Mouse (Mus musculus) bone marrow macrophage, adult 2 months (primary cell): ENCODE results near the gene Tfap2b.

Experiments used
- CTCF ChIP-seq: IDR thresholded peaks from 2 replicates; pipeline ENCODE4 v1.5.1; 2012; ENCODE audit warnings: low read depth, mild to moderate bottlenecking, low read length, moderate library complexity
- POLR2A ChIP-seq: IDR thresholded peaks from 2 replicates; pipeline ENCODE4 v1.6.1; 2012; ENCODE audit warnings: mild to moderate bottlenecking, low read depth, low read length, borderline replicate concordance

GRCm38 (mm10) chr1:19209359-19209745 lies 638 bp downstream of the Tfap2b start:
- TF ChIP-seq POLR2A = no peak
- no peak for TF ChIP-seq CTCF
